9 mouse cellular contexts compared by ENCODE assay signal in genomic region chr2:58566049-58566409, GRCm38 (mm10). TPM values are rescaled to one million over a fixed set of nuclear protein-coding genes. Genes with fewer than 3 reads are reported as not detected.
DNase-seq lines count a peak whose midpoint lies in the region; ATAC-seq and TF ChIP-seq lines count a peak whose summit lies in the region.
"Had no signal": no experiment of that assay in that cellular context is flagged by ENCODE, and none has a peak within 500 bp of the region (broad histone marks: within the 10 kb centered on the region; RNA-seq: fewer than 3 reads in every experiment).

No protein-coding gene starts in this region.

- peaks cover 11% of the 10 kb centered on the region for H3K4me1 ChIP-seq in megakaryocyte, embryonic 14.5 days
- peaks cover 6% of the 10 kb centered on the region for H3K4me1 ChIP-seq in cortical plate, adult 2 months (ENCODE audit: control insufficient read depth, insufficient read depth, low read length)
- peaks cover 55% of the 10 kb centered on the region for H3K4me1 ChIP-seq in heart, embryonic 15.5 days (replicated peaks)
- peaks cover 36% of the 10 kb centered on the region for H3K4me1 ChIP-seq in limb, embryonic 15.5 days
- peaks cover 5% of the 10 kb centered on the region for H3K4me1 ChIP-seq in stomach, postnatal 0 days (replicated peaks; ENCODE audit: control insufficient read depth, insufficient read depth)

- peak overlapping the region; percentile 93 for H3K4me3 ChIP-seq in megakaryocyte, embryonic 14.5 days (replicated peaks)
- peak overlapping the region; percentile 74 for H3K4me3 ChIP-seq in cortical plate, adult 2 months (ENCODE audit: insufficient read depth, low read length)
- H3K4me3 ChIP-seq in heart, embryonic 15.5 days: peak overlapping the region; percentile 97
- H3K4me3 ChIP-seq in limb, embryonic 15.5 days: peak overlapping the region; percentile 87
- H3K4me3 ChIP-seq in stomach, postnatal 0 days (ENCODE audit: low read depth, low read length): peak overlapping the region; percentile 89

- no peak for DNase-seq in stomach, postnatal 0 days (ENCODE audit: low spot score)
- DNase-seq in Muller cell, postnatal 12 days (ENCODE audit: inconsistent ontology term): no peak
- DNase-seq in gastrocnemius, postnatal 10 days: no peak

- TF ChIP-seq CTCF in cortical plate, adult 2 months (IDR thresholded peaks at IDR 0.05; ENCODE audit: extremely low read depth, insufficient read depth, low read length): no peak
- TF ChIP-seq CTCF in stomach, postnatal 0 days (IDR thresholded peaks at IDR 0.05; ENCODE audit: low read depth): no peak

- peak overlapping the region; percentile 89 for H3K27ac ChIP-seq in cortical plate, adult 2 months (ENCODE audit: insufficient read depth, low read length)
- peak overlapping the region; percentile 99 for H3K27ac ChIP-seq in heart, embryonic 15.5 days
- H3K27ac ChIP-seq in limb, embryonic 15.5 days: peak overlapping the region; percentile 97
- H3K27ac ChIP-seq in stomach, postnatal 0 days (replicated peaks): peak overlapping the region; percentile 98

- peaks cover 4% of the 10 kb centered on the region; the same call in 1 of the 2 replicates for H3K9me3 ChIP-seq in megakaryocyte, embryonic 14.5 days
- no peaks in the 10 kb centered on the region for H3K9me3 ChIP-seq in heart, embryonic 15.5 days (replicated peaks)
- H3K9me3 ChIP-seq in limb, embryonic 15.5 days: no peaks in the 10 kb centered on the region
- H3K9me3 ChIP-seq in stomach, postnatal 0 days (ENCODE audit: control insufficient read depth, low read length): no peaks in the 10 kb centered on the region

- H3K4me2 ChIP-seq in heart, embryonic 15.5 days: peak overlapping the region; percentile 66
- H3K4me2 ChIP-seq in limb, embryonic 15.5 days: peak overlapping the region; percentile 57
- H3K4me2 ChIP-seq in stomach, postnatal 0 days (replicated peaks; ENCODE audit: low read depth): peak overlapping the region; percentile 71

- no peak for ATAC-seq in megakaryocyte, adult 5-6 weeks (ENCODE audit: poor library complexity, severe bottlenecking)
- ATAC-seq in heart, embryonic 15.5 days (replicated peaks; ENCODE audit: insufficient number of reproducible peaks, insufficient read depth, low FRiP score, low read depth): no peak
- peak; percentile 20; the same call in 1 of the 2 replicates for ATAC-seq in limb, embryonic 15.5 days (ENCODE audit: insufficient number of reproducible peaks, low FRiP score, low TSS enrichment, low read depth)
- no peak for ATAC-seq in stomach, postnatal 0 days (ENCODE audit: low FRiP score, low TSS enrichment)

- TF ChIP-seq POLR2A in cortical plate, adult 2 months (IDR thresholded peaks at IDR 0.05; ENCODE audit: extremely low read depth, insufficient read depth, low read length): no peak

- WGBS in heart, embryonic 15.5 days: 4% methylated on average over 6 of the region's 6 CpGs
- 4% methylated on average over 6 of the region's 6 CpGs for whole genome bisulfite sequencing in limb, embryonic 15.5 days
- WGBS in stomach, postnatal 0 days: 7% methylated on average over 6 of the region's 6 CpGs

- H3K9ac ChIP-seq in heart, embryonic 15.5 days: peak overlapping the region; percentile 93
- H3K9ac ChIP-seq in limb, embryonic 15.5 days: peak overlapping the region; percentile 91
- peak overlapping the region; percentile 93 for H3K9ac ChIP-seq in stomach, postnatal 0 days (ENCODE audit: low read length)

- TF ChIP-seq EP300 in stomach, postnatal 0 days (optimal IDR thresholded peaks at IDR 0.05): no peak

- H3K36me3 ChIP-seq in megakaryocyte, embryonic 14.5 days (replicated peaks; ENCODE audit: low read length): no peaks in the 10 kb centered on the region
- no peaks in the 10 kb centered on the region for H3K36me3 ChIP-seq in heart, embryonic 15.5 days
- H3K36me3 ChIP-seq in limb, embryonic 15.5 days: no peaks in the 10 kb centered on the region
- no peaks in the 10 kb centered on the region for H3K36me3 ChIP-seq in stomach, postnatal 0 days (ENCODE audit: control insufficient read depth, insufficient read depth, low read length)

- H3K27me3 ChIP-seq in megakaryocyte, embryonic 14.5 days (replicated peaks): peaks cover 58% of the 10 kb centered on the region
- H3K27me3 ChIP-seq in heart, embryonic 15.5 days: no peaks in the 10 kb centered on the region
- H3K27me3 ChIP-seq in limb, embryonic 15.5 days: no peaks in the 10 kb centered on the region
- no peaks in the 10 kb centered on the region for H3K27me3 ChIP-seq in stomach, postnatal 0 days (ENCODE audit: control insufficient read depth, insufficient read depth, low read length)

RNA-seq across cellular contexts. Expression of gene Acvr1, which starts 0.9 kb away (rescaled TPM):
- polyA plus RNA-seq in megakaryocyte, embryonic 14.5 days (2012; ENCODE audit: insufficient read depth, low replicate concordance): 0.63 TPM in 1 of 2 replicates, not detected in the other
- total RNA-seq in megakaryocyte, adult 5-6 weeks (2015): 9.6 and 13.2 TPM in 2 replicates
- 3.0 and 3.1 TPM in 2 replicates for total RNA-seq in megakaryocyte, adult 5-6 weeks (2017)
- polyA plus RNA-seq in cortical plate, adult 2 months (2012; rRNA removed): 19.5 and 20.3 TPM in 2 replicates
- polyA plus RNA-seq in heart, embryonic 15.5 days (2015; fragmentation: Nextera tagmentation; extraction: Ambion mirVana): 8.6 and 8.8 TPM in 2 replicates
- polyA plus RNA-seq in limb, embryonic 15.5 days (2015; fragmentation: Nextera tagmentation; extraction: Ambion mirVana): 8.1 and 8.7 TPM in 2 replicates
- polyA plus RNA-seq in stomach, postnatal 0 days (2015; fragmentation: Nextera tagmentation; extraction: Ambion mirVana): 5.0 and 5.1 TPM in 2 replicates
- total RNA-seq in gastrocnemius, postnatal 10 days (2021): 10 to 100 TPM; 23.6 to 31.1 TPM
- total RNA-seq: neutrophil, adult 5-6 weeks had no signal

RNA-seq across cellular contexts. Expression of gene Upp2, which starts 1.1 kb away (rescaled TPM):
- not detected in 2 replicates for polyA plus RNA-seq in megakaryocyte, embryonic 14.5 days (2012; ENCODE audit: insufficient read depth, low replicate concordance)
- 1.0 and 1.2 TPM in 2 replicates for total RNA-seq in megakaryocyte, adult 5-6 weeks (2015)
- 0.70 TPM in 1 of 2 replicates, not detected in the other for total RNA-seq in megakaryocyte, adult 5-6 weeks (2017)
- polyA plus RNA-seq in cortical plate, adult 2 months (2012; rRNA removed): 38.1 and 41.1 TPM in 2 replicates
- polyA plus RNA-seq in heart, embryonic 15.5 days (2015; fragmentation: Nextera tagmentation; extraction: Ambion mirVana): 5.2 and 7.5 TPM in 2 replicates
- polyA plus RNA-seq in limb, embryonic 15.5 days (2015; fragmentation: Nextera tagmentation; extraction: Ambion mirVana): 7.0 and 8.2 TPM in 2 replicates
- 5.2 and 6.1 TPM in 2 replicates for polyA plus RNA-seq in stomach, postnatal 0 days (2015; fragmentation: Nextera tagmentation; extraction: Ambion mirVana)
- 1 to 10 TPM; 1.8 to 3.3 TPM for total RNA-seq in gastrocnemius, postnatal 10 days (2021)
- total RNA-seq: neutrophil, adult 5-6 weeks had no signal
